8 mouse cellular contexts compared by ENCODE assay signal in the genomic region with DNA sequence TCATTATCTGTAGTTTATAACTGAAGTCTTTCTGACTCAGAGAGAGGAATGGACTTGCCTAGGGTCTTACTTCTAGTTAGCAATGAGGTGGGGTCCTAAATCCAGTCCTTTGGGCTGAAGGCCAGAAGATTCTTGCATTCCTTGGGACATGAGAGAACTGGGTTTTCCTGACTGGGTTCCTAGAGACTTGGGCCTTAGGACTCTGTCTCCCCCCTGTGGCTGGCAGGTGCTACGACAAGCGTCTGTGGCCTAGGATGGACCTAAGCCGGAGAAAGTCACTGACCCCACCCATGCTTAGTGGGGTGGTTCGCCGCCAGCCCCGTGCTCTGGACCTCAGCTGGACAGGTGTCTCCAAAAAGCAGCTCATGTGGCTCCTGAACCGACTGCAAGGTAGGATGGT. TPM values are rescaled to one million over a fixed set of nuclear protein-coding genes. Genes with fewer than 3 reads are reported as not detected.
DNase-seq lines count a peak whose midpoint lies in the region; ATAC-seq and TF ChIP-seq lines count a peak whose summit lies in the region.

No protein-coding gene starts in this region.

- 0 out of 2 replicates have a peak overlapping the region, but pooled peaks have one; percentile 17 for H3K27ac ChIP-seq in embryonic facial prominence, embryonic 15.5 days (replicated peaks)
- H3K27ac ChIP-seq in intestine, embryonic 16.5 days (ENCODE audit: low read length): peak overlapping the region; percentile 59

- no peak overlapping the region for H3K4me3 ChIP-seq in embryonic facial prominence, embryonic 15.5 days (replicated peaks)
- no peak overlapping the region for H3K4me3 ChIP-seq in intestine, embryonic 16.5 days (ENCODE audit: low read length)
- H3K4me3 ChIP-seq in lung, adult 2 months (replicated peaks; ENCODE audit: extremely low read depth, low read depth, low read length): no peak overlapping the region

- DNase-seq in gastrocnemius, adult 18-20 months (ENCODE audit: low spot score): peak; percentile 82
- DNase-seq in gastrocnemius, adult 8-10 months (ENCODE audit: low spot score in 2 of 2): no peak
- DNase-seq in A20 (ENCODE audit: low read depth, low spot score): peak; percentile 61
- peak; percentile 67 for DNase-seq in adrenal gland, postnatal 25 days
- peak; percentile 73 for DNase-seq in lung, adult 2 months
- DNase-seq in spleen, postnatal 10 days (ENCODE audit: low spot score in 2 of 2): peak; percentile 74 to 83

- H3K27me3 ChIP-seq in embryonic facial prominence, embryonic 15.5 days: no peaks in the 10 kb centered on the region
- no peaks in the 10 kb centered on the region for H3K27me3 ChIP-seq in intestine, embryonic 16.5 days (replicated peaks; ENCODE audit: control insufficient read depth, insufficient read depth, low read length)

- peak; percentile 97 for TF ChIP-seq CTCF in lung, adult 2 months (IDR thresholded peaks at IDR 0.05; ENCODE audit: insufficient read depth, low read length)

- H3K9me3 ChIP-seq in embryonic facial prominence, embryonic 15.5 days (replicated peaks): no peaks in the 10 kb centered on the region
- H3K9me3 ChIP-seq in intestine, embryonic 16.5 days (ENCODE audit: control insufficient read depth, low read length): no peaks in the 10 kb centered on the region

- 42% methylated on average over 7 of the region's 7 CpGs for WGBS in embryonic facial prominence, embryonic 15.5 days
- 33% methylated on average over 7 of the region's 7 CpGs for WGBS in intestine, embryonic 16.5 days
- WGBS in lung, adult 2 months: 12% methylated on average over 7 of the region's 7 CpGs

- no peak overlapping the region for H3K4me2 ChIP-seq in embryonic facial prominence, embryonic 15.5 days (replicated peaks)
- H3K4me2 ChIP-seq in intestine, embryonic 16.5 days (ENCODE audit: low read depth, low read length): no peak overlapping the region

- no peak for TF ChIP-seq POLR2A in lung, adult 2 months (IDR thresholded peaks at IDR 0.05; ENCODE audit: borderline replicate concordance, extremely low read depth, low read depth, low read length)

- H3K4me1 ChIP-seq in embryonic facial prominence, embryonic 15.5 days: peaks cover 25% of the 10 kb centered on the region
- peaks cover 9% of the 10 kb centered on the region; the same call in 1 of the 2 replicates for H3K4me1 ChIP-seq in intestine, embryonic 16.5 days (ENCODE audit: control insufficient read depth, insufficient read depth, low read length)
- H3K4me1 ChIP-seq in lung, adult 2 months (ENCODE audit: control insufficient read depth, insufficient read depth, low read length): no peaks in the 10 kb centered on the region

- H3K9ac ChIP-seq in embryonic facial prominence, embryonic 15.5 days: no peak overlapping the region
- no peak overlapping the region for H3K9ac ChIP-seq in intestine, embryonic 16.5 days (ENCODE audit: low read depth, low read length)

- 0 out of 2 replicates have a peak, but pooled peaks have one; percentile 32 for ATAC-seq in embryonic facial prominence, embryonic 15.5 days (ENCODE audit: insufficient number of reproducible peaks, low FRiP score, low TSS enrichment, low read depth)
- peak; percentile 67 for ATAC-seq in intestine, embryonic 16.5 days

- H3K36me3 ChIP-seq in embryonic facial prominence, embryonic 15.5 days: peaks cover 63% of the 10 kb centered on the region
- H3K36me3 ChIP-seq in intestine, embryonic 16.5 days (ENCODE audit: control insufficient read depth, insufficient read depth, low read length): peaks cover 4% of the 10 kb centered on the region; the same call in 1 of the 2 replicates

RNA-seq across cellular contexts. Expression of a gene that starts 8.6 kb away (rescaled TPM):
- total RNA-seq in gastrocnemius, adult 18-20 months (2021): 10 to 100 TPM; 11.4 TPM
- total RNA-seq in gastrocnemius, adult 8-10 months (2022): 10 to 100 TPM; 12.2 to 13.6 (median 12.9) TPM
- 31.5 and 37.2 TPM in 2 replicates for total RNA-seq in adrenal gland, postnatal 25 days (2021)
- 27.6 and 28.1 TPM in 2 replicates for polyA plus RNA-seq in embryonic facial prominence, embryonic 15.5 days (2015; fragmentation: Nextera tagmentation; extraction: Ambion mirVana)
- 24.6 and 24.9 TPM in 2 replicates for polyA plus RNA-seq in intestine, embryonic 16.5 days (2015; fragmentation: Nextera tagmentation; extraction: Ambion mirVana)
- polyA plus RNA-seq in lung, adult 2 months (2012; rRNA removed): 39.1 and 45.6 TPM in 2 replicates

RNA-seq across cellular contexts. Expression of a gene that starts 15.4 kb away (rescaled TPM):
- 10 to 100 TPM; 16.2 to 17.6 TPM for total RNA-seq in gastrocnemius, adult 18-20 months (2021)
- total RNA-seq in gastrocnemius, adult 8-10 months (2022): 10 to 100 TPM; 16.4 to 22.8 (median 18.6) TPM
- 36.9 and 49.8 TPM in 2 replicates for total RNA-seq in adrenal gland, postnatal 25 days (2021)
- polyA plus RNA-seq in embryonic facial prominence, embryonic 15.5 days (2015; fragmentation: Nextera tagmentation; extraction: Ambion mirVana): 26.3 and 27.0 TPM in 2 replicates
- 6.2 and 11.4 TPM in 2 replicates for polyA plus RNA-seq in intestine, embryonic 16.5 days (2015; fragmentation: Nextera tagmentation; extraction: Ambion mirVana)
- polyA plus RNA-seq in lung, adult 2 months (2012; rRNA removed): 10.8 and 15.6 TPM in 2 replicates

RNA-seq across cellular contexts. Expression of a gene that starts 16.7 kb away (rescaled TPM):
- 1 to 10 TPM; 1.4 to 1.7 TPM for total RNA-seq in gastrocnemius, adult 18-20 months (2021)
- total RNA-seq in gastrocnemius, adult 8-10 months (2022): 1 to 10 TPM in 2 of 4 experiments, under 1 TPM in 2; 0.92 to 1.6 (median 1.1) TPM
- 18.3 and 18.5 TPM in 2 replicates for total RNA-seq in adrenal gland, postnatal 25 days (2021)
- polyA plus RNA-seq in embryonic facial prominence, embryonic 15.5 days (2015; fragmentation: Nextera tagmentation; extraction: Ambion mirVana): 5.2 and 5.7 TPM in 2 replicates
- 1.9 and 2.4 TPM in 2 replicates for polyA plus RNA-seq in intestine, embryonic 16.5 days (2015; fragmentation: Nextera tagmentation; extraction: Ambion mirVana)
- 25.9 and 27.3 TPM in 2 replicates for polyA plus RNA-seq in lung, adult 2 months (2012; rRNA removed)

RNA-seq across cellular contexts. Expression of a gene that starts 24.4 kb away (rescaled TPM):
- total RNA-seq in gastrocnemius, adult 18-20 months (2021): 1 to 10 TPM in 1 of 2 experiments, under 1 TPM in 1; 0.78 to 2.0 TPM
- 1 to 10 TPM; 1.6 to 2.3 (median 2.1) TPM for total RNA-seq in gastrocnemius, adult 8-10 months (2022)
- total RNA-seq in adrenal gland, postnatal 25 days (2021): 4.4 and 6.9 TPM in 2 replicates
- not detected in 2 replicates for polyA plus RNA-seq in embryonic facial prominence, embryonic 15.5 days (2015; fragmentation: Nextera tagmentation; extraction: Ambion mirVana)
- not detected in 2 replicates for polyA plus RNA-seq in intestine, embryonic 16.5 days (2015; fragmentation: Nextera tagmentation; extraction: Ambion mirVana)
- polyA plus RNA-seq in lung, adult 2 months (2012; rRNA removed): not detected in 2 replicates

RNA-seq across cellular contexts. Expression of a gene that starts 29.1 kb away (rescaled TPM):
- total RNA-seq in gastrocnemius, adult 18-20 months (2021): not detected
- total RNA-seq in gastrocnemius, adult 8-10 months (2022): not detected
- not detected in 2 replicates for total RNA-seq in adrenal gland, postnatal 25 days (2021)
- 1.1 and 1.3 TPM in 2 replicates for polyA plus RNA-seq in embryonic facial prominence, embryonic 15.5 days (2015; fragmentation: Nextera tagmentation; extraction: Ambion mirVana)
- polyA plus RNA-seq in intestine, embryonic 16.5 days (2015; fragmentation: Nextera tagmentation; extraction: Ambion mirVana): 0.07 and 0.12 TPM in 2 replicates
- not detected in 2 replicates for polyA plus RNA-seq in lung, adult 2 months (2012; rRNA removed)

Comparison
In these comparisons a context has a peak if more than half of its experiments do, and no peak if none do; other contexts are left out.
1. DNase-seq: peak in gastrocnemius, adult 18-20 months (single experiment), A20 (single experiment), adrenal gland, postnatal 25 days (single experiment), lung, adult 2 months (single experiment) and spleen, postnatal 10 days (2 of 2); none in gastrocnemius, adult 8-10 months (0 of 2).